Mouse (Mus musculus): Measurements from ENCODE around the gene Hdgfl2. TPM values are rescaled to one million over a fixed set of nuclear protein-coding genes. Genes with fewer than 3 reads are reported as not detected.
"Not testable (repeated sequence)": the region's sequence is repeated elsewhere in the genome, so short reads cannot be mapped to it uniquely, and the experiment has no call there.

Hdgfl2 gene
- total RNA-seq, 1 experiment from 2014 or later, result 112 TPM

DNA sequence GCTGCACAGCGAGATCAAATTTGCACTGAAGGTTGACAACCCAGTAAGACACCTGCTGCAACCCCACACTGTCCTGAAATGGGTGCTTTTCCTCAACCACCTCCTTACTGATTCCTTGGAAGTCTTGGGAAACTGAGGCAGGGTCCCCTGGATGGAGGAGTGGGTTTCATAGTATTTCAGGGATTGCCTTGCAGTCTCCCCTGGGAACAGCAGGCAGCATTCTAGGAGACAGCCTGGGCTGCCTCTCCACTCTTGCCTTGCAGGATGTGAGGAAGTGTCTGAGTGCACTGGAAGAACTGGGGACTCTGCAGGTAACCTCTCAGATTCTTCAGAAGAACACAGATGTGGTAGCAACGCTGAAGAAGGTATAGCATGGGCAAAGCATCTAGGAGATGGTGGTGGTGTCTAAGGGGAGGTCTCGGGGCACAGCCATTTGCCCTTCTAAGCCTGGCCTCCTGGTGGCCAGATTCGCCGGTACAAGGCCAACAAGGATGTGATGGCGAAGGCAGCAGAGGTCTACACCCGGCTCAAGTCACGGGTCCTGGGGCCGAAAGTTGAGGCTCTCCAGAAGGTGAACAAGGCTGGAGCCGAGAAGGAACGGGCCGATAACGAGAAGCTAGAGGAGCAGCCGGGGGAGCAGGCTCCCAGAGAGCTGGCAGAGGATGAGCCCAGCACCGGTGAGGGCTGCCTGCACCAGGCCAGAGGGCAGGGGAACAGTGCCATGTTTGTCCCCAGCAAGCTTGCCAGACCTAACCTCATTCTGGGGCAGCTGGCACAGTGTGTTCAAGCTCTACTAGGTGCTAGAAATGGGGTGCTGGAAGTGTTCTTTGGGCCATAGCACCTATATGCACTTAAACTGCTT is 19.5 kb downstream of the Hdgfl2 start:
- ATAC-seq (replicated peaks; ENCODE audit: insufficient number of reproducible peaks, low FRiP score, low TSS enrichment, poor library complexity, severe bottlenecking), result no peak

DNA sequence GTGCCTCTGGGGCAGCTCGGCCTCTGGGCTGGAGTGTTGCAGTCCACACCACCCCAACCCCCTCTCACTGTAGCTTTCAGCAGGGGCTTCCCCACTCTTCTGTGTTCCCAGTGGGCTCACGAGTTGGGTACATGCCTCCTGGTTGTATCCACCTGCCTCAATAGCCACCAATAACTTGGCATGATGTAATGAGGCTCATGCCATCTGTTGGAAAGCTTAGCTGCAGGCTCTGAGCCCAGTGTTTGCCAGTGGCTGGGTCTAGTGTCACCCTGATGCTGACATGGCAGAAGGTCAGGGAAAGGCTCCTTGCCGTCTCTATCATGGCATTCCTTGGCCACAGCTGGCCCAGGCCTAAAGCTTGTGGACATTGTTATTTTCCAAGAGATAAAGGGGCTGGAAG is 21.4 kb downstream of the Hdgfl2 start:
- no peak for ATAC-seq (replicated peaks; ENCODE audit: insufficient number of reproducible peaks, low FRiP score, low TSS enrichment, poor library complexity, severe bottlenecking)

DNA sequence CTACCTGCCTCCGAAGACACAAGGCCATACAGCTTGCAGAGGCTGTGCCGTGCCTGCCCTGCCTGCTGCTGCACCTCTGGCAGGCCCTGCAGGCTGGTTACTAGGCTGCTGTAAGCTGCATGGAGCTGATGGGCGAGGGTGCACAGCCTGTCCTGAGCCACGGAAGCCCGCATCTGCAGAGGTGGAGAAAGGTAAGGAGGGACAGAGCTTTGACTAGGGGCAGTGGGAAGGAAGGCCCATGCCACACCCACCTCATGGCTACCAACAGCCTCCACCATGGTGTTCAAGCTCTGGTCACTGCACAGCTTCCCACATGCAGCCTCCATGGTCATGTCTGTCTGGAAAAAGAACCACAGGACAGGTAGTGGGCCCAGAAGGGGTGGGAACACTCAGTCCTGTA is 22.7 kb downstream of the Hdgfl2 start:
- ATAC-seq (replicated peaks; ENCODE audit: insufficient number of reproducible peaks, low FRiP score, low TSS enrichment, poor library complexity, severe bottlenecking), result no peak

DNA sequence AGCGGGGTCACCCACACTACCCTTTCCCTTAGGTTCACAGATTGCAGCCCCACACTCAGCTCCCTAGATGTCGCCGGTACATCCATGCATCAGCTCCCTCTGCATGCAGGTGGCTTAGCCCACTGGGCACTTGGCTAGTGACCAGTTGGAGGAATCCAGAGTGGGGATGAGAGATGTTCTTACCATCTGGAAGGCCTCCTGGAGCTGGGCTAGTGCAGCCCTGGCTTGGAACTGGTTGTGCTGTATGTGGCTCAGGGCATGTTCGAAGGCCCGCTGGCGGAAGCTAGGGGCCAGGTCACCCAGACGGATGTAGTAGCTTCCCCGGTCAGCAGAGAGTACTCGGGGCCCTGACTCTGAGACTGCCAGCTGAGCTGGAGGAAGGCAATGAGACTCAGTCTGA is 23.5 kb downstream of the Hdgfl2 start:
- ATAC-seq (replicated peaks; ENCODE audit: insufficient number of reproducible peaks, low FRiP score, low TSS enrichment, poor library complexity, severe bottlenecking), result no peak

DNA sequence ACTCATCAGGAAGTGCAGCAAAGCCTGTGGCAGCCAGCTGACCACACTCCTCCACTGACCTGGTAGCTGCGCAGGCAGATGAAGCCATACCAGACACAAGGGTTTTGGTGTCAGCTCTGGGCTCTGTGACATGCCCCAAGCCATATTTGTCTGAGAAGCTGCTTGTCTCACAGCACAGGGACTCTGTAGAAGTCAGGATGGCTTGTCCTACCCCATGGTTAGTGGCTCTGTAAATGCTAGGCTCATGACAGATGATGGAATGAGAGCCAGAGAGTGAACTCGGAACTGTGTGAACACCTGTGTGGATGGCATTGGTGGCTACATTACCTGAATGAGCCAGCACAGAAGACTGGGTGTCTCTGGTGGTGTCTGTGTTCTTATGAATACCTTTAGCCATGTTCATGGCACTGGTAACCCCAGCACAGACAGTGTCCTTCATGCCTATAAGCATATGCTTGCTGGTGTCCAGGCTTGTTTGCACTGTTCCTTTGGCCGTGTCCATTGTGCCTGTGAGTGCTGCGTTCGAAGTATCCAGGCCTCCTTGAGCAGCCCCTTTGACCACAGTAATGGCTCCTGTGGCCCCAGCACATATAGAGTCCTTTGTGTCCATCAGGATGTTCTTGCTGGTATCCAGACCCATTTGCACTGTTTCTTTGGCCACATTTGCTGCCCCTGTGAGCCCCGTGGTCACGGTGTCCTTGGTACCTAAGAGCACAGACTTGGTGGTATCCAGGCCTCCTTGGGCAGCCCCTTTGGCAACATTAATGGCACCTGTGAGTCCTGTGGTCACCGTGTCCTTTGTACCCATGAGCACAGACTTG is 24.2 kb downstream of the Hdgfl2 start:
- ATAC-seq (replicated peaks; ENCODE audit: insufficient number of reproducible peaks, low FRiP score, low TSS enrichment, poor library complexity, severe bottlenecking), result no peak

DNA sequence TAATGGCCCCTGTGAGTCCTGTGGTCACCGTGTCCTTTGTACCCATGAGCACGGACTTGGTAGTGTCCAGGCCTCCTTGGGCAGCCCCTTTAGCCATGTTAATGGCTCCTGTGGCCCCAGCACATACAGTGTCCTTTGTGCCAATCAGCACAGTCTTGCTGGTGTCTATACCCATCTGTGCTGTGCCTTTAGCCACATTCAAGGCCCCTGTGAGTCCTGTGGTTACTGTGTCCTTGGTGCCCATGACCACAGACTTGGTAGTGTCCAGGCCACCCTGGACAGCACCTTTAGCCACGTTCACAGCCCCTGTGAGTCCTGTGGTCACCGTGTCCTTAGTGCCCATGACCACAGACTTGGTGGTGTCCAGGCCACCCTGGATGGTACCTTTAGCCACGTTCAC is 25.4 kb downstream of the Hdgfl2 start:
- not testable (repeated sequence) for ATAC-seq (replicated peaks; ENCODE audit: insufficient number of reproducible peaks, low FRiP score, low TSS enrichment, poor library complexity, severe bottlenecking)

DNA sequence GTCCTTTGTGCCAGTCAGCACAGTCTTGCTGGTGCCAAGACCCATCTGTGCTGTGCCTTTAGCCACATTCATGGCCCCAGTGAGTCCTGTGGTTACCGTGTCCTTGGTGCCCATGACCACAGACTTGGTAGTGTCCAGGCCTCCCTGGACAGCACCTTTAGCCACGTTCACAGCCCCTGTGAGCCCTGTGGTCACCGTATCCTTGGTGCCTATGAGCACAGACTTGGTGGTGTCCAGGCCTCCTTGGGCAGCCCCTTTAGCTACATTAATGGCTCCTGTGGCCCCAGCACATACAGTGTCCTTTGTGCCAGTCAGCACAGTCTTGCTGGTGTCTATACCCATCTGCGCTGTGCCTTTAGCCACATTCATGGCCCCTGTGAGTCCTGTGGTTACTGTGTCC is 27.0 kb downstream of the Hdgfl2 start:
- not testable (repeated sequence) for ATAC-seq (replicated peaks; ENCODE audit: insufficient number of reproducible peaks, low FRiP score, low TSS enrichment, poor library complexity, severe bottlenecking)

DNA sequence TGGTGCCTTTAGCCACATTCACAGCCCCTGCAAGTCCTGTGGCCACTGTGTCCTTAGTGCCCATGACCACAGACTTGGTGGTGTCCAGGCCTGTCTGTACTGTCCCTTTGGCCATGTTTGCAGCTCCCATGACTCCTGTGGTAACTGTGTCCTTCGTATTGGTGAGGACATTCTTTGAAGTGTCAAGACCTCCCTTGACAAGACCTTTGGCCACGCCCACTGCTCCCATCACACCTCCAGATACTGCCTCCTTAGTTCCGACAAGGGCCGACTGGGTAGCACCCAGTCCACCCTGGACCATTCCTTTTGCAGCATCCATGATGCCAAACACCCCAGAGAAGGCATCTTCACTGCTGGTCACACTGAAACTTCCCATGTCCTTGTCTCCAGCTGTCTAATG is 27.5 kb downstream of the Hdgfl2 start:
- ATAC-seq (replicated peaks; ENCODE audit: insufficient number of reproducible peaks, low FRiP score, low TSS enrichment, poor library complexity, severe bottlenecking), result no peak

DNA sequence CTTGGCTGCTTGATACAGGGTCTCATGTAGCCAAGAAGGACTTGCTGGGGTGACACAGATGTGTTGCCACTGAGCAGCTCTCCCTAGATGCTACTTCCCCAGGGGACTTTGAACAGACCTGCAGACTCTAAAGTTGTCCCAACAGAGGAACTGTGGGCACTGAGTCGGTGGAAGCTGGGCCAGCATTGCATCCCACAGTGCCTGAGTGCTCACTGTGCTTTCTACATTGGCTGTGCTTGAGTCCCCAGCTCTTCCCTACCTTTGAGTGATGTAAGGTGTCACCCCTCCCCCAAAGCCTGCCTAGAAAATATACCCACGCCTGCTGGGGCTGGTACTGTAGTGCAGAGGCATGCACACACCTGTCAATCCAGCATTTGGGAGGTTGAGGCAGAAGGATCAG is 28.3 kb downstream of the Hdgfl2 start:
- ATAC-seq (replicated peaks; ENCODE audit: insufficient number of reproducible peaks, low FRiP score, low TSS enrichment, poor library complexity, severe bottlenecking), result no peak

DNA sequence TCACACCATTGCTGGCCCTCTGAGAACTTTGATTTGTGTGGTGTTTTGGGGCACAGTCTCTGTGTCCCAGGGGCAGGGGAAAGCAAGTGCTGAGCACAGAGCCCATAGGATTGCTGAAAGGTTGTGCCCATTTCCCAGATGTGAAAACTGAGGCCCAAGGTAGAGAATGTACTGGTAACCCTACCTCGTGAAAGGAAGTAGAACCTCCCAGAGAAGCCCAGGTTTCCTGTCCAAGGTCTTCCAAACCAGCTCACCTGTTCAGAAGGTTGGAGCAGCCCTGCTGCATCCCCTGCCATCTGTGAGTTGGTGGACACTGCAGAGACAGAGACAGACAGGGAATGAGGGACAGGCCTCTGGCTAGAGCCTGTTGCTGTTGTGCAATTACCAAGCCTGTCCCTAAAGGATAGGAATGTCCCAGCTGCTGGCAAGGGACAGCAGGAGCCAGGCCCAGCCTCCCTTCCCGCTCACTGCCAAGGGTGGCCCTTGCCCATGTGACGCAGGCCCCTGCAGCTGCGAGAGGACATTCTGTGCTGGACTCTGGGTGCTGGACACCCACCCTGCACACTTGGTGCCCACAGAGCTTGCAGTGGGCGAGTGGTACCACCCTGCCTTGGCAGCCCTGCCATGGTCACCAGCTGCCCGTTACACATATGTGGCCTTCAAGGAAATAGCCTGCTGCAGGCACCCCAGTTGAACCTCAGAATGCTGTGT is 29.1 kb downstream of the Hdgfl2 start:
- ATAC-seq (replicated peaks; ENCODE audit: insufficient number of reproducible peaks, low FRiP score, low TSS enrichment, poor library complexity, severe bottlenecking), result no peak

DNA sequence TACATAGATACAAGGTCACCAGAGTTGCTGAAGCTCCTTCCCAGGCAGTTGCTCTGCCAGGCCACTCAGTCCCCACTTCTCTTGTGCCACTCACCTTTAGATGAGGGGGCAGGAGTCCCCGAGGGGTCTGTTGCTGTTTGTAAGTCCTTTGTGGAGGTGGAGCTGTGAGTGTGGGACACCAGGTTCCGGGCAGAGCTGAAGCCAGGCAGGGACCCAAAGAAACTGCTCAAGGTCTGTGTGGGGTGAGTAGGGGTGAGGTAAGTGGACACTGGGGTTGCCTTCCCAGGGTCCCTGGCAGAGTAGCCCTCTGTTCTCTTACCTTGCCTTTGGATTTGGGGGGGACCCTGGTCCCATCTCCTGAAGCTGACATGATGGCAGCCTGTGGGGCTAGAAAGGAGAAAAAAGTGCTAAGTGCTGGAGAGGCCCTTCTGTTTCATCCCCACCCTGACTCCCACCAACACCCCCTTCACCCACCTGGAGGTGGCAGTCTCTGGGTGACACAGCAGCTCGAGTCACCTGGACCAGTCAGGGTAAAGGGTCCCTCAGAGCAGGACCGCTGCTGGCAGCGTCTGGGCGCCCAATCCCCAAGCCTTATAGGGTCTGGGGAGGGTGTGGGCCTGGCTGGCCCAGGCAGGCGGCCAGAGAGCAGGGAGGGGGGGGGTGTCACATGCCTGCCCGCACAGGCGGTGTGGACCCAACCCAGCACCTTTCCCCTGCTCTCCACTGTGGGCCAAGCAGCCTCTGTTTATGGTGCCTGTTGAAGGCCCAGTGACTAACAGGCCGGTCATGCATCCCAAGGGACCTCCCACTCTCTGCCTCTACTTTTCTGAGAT is 30.0 kb downstream of the Hdgfl2 start, which contains the start of gene Plin4:
Gene Plin4, minus strand, starts transcription at position 585 of the 833 bp plus-strand sequence.
- no peak for ATAC-seq (replicated peaks; ENCODE audit: insufficient number of reproducible peaks, low FRiP score, low TSS enrichment, poor library complexity, severe bottlenecking)

DNA sequence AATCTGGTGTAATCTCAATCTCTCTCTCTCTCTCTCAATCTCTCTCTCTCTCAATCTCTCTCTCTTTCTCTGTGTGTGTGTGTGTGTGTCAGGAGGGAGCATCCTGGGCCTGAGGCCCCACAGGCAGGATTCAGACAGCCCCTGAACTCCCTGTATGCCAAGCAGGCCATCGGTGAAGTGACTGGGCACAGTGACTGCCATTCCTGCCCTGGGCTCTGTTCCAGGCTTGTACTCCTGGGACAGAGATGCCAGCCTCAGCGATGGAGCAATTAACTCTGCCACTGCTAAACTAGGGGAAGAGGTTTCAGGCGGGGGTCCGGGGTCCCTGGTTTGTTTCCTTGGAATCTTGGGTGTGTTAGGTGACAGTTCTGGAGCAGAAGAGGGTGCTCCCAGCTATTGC is 31.1 kb downstream of the Hdgfl2 start:
- no peak for ATAC-seq (replicated peaks; ENCODE audit: insufficient number of reproducible peaks, low FRiP score, low TSS enrichment, poor library complexity, severe bottlenecking)

DNA sequence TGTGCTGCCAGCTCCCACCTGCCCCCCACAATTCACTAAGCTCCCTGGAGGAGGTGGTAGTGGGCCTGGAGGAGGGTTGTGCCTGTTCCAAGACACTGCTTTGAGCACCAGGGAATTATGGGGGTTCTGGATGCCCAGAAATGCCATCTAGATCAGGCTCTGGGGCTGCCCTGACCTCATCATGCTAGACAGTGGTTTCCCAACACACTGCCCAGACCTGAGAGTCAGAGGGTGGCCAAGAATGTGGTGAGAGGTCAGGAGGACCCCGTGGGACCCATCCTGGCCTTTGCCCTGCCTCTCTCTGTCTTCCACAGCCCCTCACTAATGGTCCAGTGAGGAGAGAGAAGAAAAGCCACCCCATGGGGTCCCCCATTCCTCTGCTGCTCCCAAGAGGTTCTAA is 31.6 kb downstream of the Hdgfl2 start:
- ATAC-seq (replicated peaks; ENCODE audit: insufficient number of reproducible peaks, low FRiP score, low TSS enrichment, poor library complexity, severe bottlenecking), result no peak

DNA sequence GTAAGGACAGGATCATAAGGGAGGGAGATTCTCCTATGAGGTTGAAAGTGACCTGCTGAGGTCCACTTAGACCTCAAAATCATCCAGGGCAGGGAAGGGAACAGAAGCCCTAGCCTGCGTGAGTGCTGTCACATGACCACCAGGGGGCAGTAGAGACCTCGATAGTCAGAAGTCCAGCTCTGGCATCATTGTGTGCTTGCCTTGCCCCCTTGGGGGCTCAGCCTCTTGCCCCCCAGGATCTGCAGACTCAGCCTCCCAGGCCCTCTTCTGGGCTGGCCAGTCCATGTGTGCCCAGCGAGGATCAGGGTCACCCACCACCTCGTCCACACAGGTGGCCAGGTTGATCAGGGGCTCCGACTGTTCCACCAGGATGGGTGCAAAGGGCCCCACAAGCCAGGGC is 32.4 kb downstream of the Hdgfl2 start:
- peak; percentile 50; the same call in 1 of the 2 replicates for ATAC-seq (replicated peaks; ENCODE audit: insufficient number of reproducible peaks, low FRiP score, low TSS enrichment, poor library complexity, severe bottlenecking)

DNA sequence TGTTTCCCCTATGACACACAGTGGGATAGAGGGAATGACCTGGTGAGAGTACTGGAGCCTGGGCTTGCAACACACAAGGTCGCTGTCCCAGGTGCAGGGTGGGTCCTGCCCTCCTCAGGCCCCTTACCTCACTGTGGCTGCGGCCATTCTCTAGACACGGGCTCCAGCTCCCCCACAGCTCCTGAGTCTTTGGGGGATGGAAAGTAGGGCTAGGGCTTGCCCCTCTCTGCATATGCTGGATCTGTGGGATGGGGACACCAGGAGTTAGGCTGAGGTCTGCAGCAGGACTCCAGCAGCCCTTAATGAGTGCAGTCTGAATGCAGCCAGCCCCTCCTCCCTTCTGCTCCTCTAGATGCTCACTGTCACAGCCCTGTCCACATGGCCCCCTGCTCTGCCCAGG is 33.3 kb downstream of the Hdgfl2 start:
- ATAC-seq (replicated peaks; ENCODE audit: insufficient number of reproducible peaks, low FRiP score, low TSS enrichment, poor library complexity, severe bottlenecking), result no peak

DNA sequence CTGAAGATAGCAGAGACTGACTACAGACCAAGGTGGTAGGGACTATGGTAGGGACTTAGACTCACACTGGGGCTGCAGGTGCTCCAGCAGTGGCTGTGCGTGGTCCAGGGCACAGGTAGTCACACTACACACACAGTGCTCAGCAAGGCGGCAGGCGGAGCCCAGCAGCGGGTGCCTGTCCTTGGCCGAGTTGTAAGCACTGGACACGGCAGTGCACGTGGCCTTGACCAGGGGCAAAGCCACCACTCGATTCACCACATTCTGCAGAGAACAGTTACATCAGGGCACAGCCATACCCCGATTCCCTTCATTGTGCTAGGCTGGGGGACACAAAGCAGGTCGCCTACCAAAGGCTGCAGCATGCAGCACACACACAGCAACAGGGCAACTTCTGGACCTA is 36.8 kb downstream of the Hdgfl2 start:
- no peak for ATAC-seq (replicated peaks; ENCODE audit: insufficient number of reproducible peaks, low FRiP score, low TSS enrichment, poor library complexity, severe bottlenecking)

DNA sequence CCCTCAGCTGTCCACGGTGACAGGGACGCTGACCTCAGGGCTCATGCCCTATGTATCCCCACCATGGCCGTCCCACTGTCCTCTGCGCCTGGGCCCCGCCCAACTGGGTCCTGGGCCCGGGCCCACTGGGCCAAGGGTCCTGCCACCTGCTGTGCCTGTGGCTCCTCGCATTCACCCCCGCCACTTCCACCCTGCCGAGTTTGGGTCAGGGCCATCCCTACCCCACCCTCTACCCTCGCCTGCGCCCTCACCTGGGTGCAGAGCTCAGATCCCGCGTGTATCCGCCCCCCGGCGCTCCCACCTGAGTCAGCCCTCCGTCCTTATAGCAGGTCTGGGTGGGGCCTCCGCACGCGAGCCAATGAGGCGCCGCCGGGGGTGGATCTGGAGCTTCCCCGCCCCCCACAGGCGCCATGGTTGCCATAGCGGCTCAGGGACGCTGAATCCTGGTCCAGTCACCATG is 37.8 kb downstream of the Hdgfl2 start, which contains the start of gene Plin5:
Gene Plin5, minus strand, starts transcription at position 346 of the 460 bp plus-strand sequence.
- no peak for ATAC-seq (replicated peaks; ENCODE audit: insufficient number of reproducible peaks, low FRiP score, low TSS enrichment, poor library complexity, severe bottlenecking)

DNA sequence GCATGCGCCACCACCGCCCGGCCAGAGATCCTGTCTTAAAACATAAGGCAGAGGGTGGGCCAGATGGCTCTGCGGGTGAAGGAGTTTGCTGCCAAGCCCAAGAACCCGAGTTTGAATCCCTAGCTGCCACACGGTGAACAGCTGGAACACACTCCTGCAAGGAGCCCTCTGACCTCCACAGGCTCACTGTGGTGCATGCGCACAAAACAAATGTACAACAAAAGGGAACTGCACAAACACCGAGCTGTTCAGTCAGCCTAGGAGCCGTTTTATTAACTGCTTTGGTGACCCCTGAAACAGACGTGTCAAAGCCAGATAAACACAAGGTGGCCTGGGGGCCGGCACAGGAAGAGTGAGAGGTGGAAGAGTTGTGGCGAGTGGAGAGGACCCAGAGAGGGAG is 40.0 kb downstream of the Hdgfl2 start:
- ATAC-seq (replicated peaks; ENCODE audit: insufficient number of reproducible peaks, low FRiP score, low TSS enrichment, poor library complexity, severe bottlenecking), result no peak
